Mouse (Mus musculus): ENCODE results near the gene Eif1. TPM values are rescaled to one million over a fixed set of nuclear protein-coding genes. Genes with fewer than 3 reads are reported as not detected.
A peak's percentile ranks its signal among the peaks of the same experiment; 100 is the strongest.

Eif1 gene
- polyA plus RNA-seq, 2 experiments = 191 to 1,798 TPM

DNA sequence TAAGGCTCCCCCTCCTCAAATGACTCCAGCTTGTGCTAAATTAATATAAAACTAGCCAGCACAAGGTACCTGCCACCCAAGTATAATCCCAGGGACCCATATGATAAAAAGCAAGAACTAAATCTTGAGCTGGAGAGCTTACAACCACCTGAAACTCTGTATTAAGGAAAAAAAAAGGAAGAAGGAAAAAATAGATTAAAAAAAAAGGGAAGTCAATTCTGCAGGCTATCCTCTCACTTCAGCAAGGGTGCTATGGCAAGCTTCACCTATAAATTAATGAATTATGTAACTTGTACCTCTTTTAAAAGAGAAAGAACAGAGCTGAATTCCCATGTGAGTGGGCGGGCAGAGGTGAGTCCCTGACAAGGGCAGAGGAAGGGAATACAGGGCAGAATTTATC, 8.0 kb upstream of the Eif1 start:
- Histone ChIP-seq H3K9ac (replicated peaks) (no peak overlapping the region), H3K4me2 (ENCODE audit: low read depth) (no peak overlapping the region), H3K4me1 (replicated peaks; ENCODE audit: control insufficient read depth in 2 of 2, insufficient read depth in 2 of 2, low read length in 1 of 2) (peaks cover 0 to 2% of the 10 kb centered on the region in 2 experiments; a peak in 1 of 4 replicates), H3K36me3 (replicated peaks; ENCODE audit: control insufficient read depth, insufficient read depth, low read depth) (no peaks in the 10 kb centered on the region), H3K27me3 (ENCODE audit: control insufficient read depth, insufficient read depth, low read length) (no peaks in the 10 kb centered on the region), H3K9me3 (ENCODE audit: control insufficient read depth, low read length) (no peaks in the 10 kb centered on the region), H3K4me3 (ENCODE audit: insufficient read depth in 1 of 2, low read depth in 2 of 2, low read length in 2 of 2) (no peak overlapping the region), H3K27ac (no peak overlapping the region)
- 53% methylated on average over 1 of the region's 1 CpGs for WGBS (ENCODE audit: insufficient replicate concordance)
- DNase-seq (ENCODE audit: low read depth in 3 of 3, low spot score in 3 of 3) (no peak), ATAC-seq (ENCODE audit: insufficient read depth) (no peak)
- TF ChIP-seq CTCF (IDR thresholded peaks at IDR 0.05; ENCODE audit: low read depth) (no peak), EP300 (IDR thresholded peaks at IDR 0.05; ENCODE audit: low read depth) (no peak)

- no peak overlapping the region for H3K4me3 ChIP-seq (ENCODE audit: insufficient read depth in 1 of 2, low read depth in 2 of 2, low read length in 2 of 2)
- TF ChIP-seq CTCF (IDR thresholded peaks at IDR 0.05; ENCODE audit: low read depth) (no peak), EP300 (IDR thresholded peaks at IDR 0.05; ENCODE audit: low read depth) (no peak)
- no peak overlapping the region for H3K27ac ChIP-seq
- peaks cover 0 to 3% of the 10 kb centered on the region in 2 experiments; a peak in 1 of 4 replicates for H3K4me1 ChIP-seq (replicated peaks; ENCODE audit: control insufficient read depth in 2 of 2, insufficient read depth in 2 of 2, low read length in 1 of 2)
- WGBS (ENCODE audit: insufficient replicate concordance) = 35% methylated on average over 5 of the region's 5 CpGs
- H3K27me3 ChIP-seq (ENCODE audit: control insufficient read depth, insufficient read depth, low read length) = no peaks in the 10 kb centered on the region
- H3K36me3 ChIP-seq (replicated peaks; ENCODE audit: control insufficient read depth, insufficient read depth, low read depth) = no peaks in the 10 kb centered on the region
- no peak overlapping the region for H3K4me2 ChIP-seq (ENCODE audit: low read depth)
- no peak for ATAC-seq (ENCODE audit: insufficient read depth)
- H3K9me3 ChIP-seq (ENCODE audit: control insufficient read depth, low read length) = no peaks in the 10 kb centered on the region
- DNase-seq (ENCODE audit: low read depth in 3 of 3, low spot score in 3 of 3) = no peak
- no peak overlapping the region for H3K9ac ChIP-seq (replicated peaks)
These were observed 7.5 kb upstream of the Eif1 start for GRCm38 (mm10) chr11:100312096-100312679.

- DNase-seq (ENCODE audit: low read depth in 3 of 3, low spot score in 3 of 3) (no peak), ATAC-seq (ENCODE audit: insufficient read depth) (no peak)
- Histone ChIP-seq H3K27ac (no peak overlapping the region), H3K4me1 (replicated peaks; ENCODE audit: control insufficient read depth in 2 of 2, insufficient read depth in 2 of 2, low read length in 1 of 2) (peaks cover 9 to 16% of the 10 kb centered on the region in 2 experiments), H3K9me3 (ENCODE audit: control insufficient read depth, low read length) (no peaks in the 10 kb centered on the region), H3K4me2 (ENCODE audit: low read depth) (no peak overlapping the region), H3K27me3 (ENCODE audit: control insufficient read depth, insufficient read depth, low read length) (no peaks in the 10 kb centered on the region), H3K36me3 (replicated peaks; ENCODE audit: control insufficient read depth, insufficient read depth, low read depth) (no peaks in the 10 kb centered on the region), H3K4me3 (ENCODE audit: insufficient read depth in 1 of 2, low read depth in 2 of 2, low read length in 2 of 2) (no peak overlapping the region), H3K9ac (replicated peaks) (no peak overlapping the region)
- TF ChIP-seq EP300 (IDR thresholded peaks at IDR 0.05; ENCODE audit: low read depth) (no peak), CTCF (IDR thresholded peaks at IDR 0.05; ENCODE audit: low read depth) (no peak)
- 75% methylated on average over 6 of the region's 6 CpGs for WGBS (ENCODE audit: insufficient replicate concordance)
These were observed 6.3 kb upstream of the Eif1 start for GRCm38 (mm10) chr11:100313424-100313823.

- Histone ChIP-seq H3K9me3 (ENCODE audit: control insufficient read depth, low read length) (no peaks in the 10 kb centered on the region), H3K4me2 (ENCODE audit: low read depth) (no peak overlapping the region), H3K27me3 (ENCODE audit: control insufficient read depth, insufficient read depth, low read length) (no peaks in the 10 kb centered on the region), H3K27ac (no peak overlapping the region), H3K9ac (replicated peaks) (no peak overlapping the region), H3K4me1 (replicated peaks; ENCODE audit: control insufficient read depth in 2 of 2, insufficient read depth in 2 of 2, low read length in 1 of 2) (peaks cover 13 to 25% of the 10 kb centered on the region in 2 experiments), H3K4me3 (ENCODE audit: insufficient read depth in 1 of 2, low read depth in 2 of 2, low read length in 2 of 2) (no peak overlapping the region), H3K36me3 (replicated peaks; ENCODE audit: control insufficient read depth, insufficient read depth, low read depth) (no peaks in the 10 kb centered on the region; the same call in 1 of the 2 replicates)
- ATAC-seq (ENCODE audit: insufficient read depth) (no peak), DNase-seq (ENCODE audit: low read depth in 3 of 3, low spot score in 3 of 3) (no peak)
- TF ChIP-seq EP300 (IDR thresholded peaks at IDR 0.05; ENCODE audit: low read depth) (no peak), CTCF (IDR thresholded peaks at IDR 0.05; ENCODE audit: low read depth) (no peak)
- 84% methylated on average over 5 of the region's 5 CpGs for WGBS (ENCODE audit: insufficient replicate concordance)
These were observed 4.2 kb upstream of the Eif1 start for GRCm38 (mm10) chr11:100315439-100315838.

DNA sequence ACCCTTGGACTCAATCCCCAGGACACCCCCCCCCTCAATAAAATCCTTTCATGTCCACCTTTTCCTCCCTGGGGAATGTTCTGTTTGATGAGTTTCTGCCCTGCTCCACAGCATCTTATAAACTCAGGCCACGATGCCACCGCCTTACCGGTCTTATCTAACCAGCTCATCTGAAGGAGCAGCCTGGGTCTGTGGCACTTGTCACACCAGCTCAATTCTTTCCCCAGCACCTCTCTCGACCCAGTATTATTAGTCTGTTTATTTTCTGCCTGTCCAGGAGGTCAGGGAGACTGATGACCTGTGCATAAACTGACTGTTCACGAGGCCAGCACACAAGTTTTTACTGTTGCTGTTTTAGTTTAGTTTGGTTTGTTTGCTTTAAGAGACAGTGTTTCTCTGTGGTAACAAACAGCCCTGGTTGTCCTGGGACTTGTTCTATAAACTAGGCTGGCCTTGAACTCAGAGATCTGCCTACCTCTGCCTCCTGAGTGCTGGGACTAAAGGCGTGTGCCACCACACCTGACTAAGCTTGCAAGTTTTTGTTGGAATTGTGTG, 1.8 kb upstream of the Eif1 start:
- H3K9me3 ChIP-seq (ENCODE audit: control insufficient read depth, low read length) = no peaks in the 10 kb centered on the region
- no peak overlapping the region; a peak in 1 of 4 replicates for H3K4me3 ChIP-seq (ENCODE audit: insufficient read depth in 1 of 2, low read depth in 2 of 2, low read length in 2 of 2)
- H3K36me3 ChIP-seq (replicated peaks; ENCODE audit: control insufficient read depth, insufficient read depth, low read depth) = peaks cover 23% of the 10 kb centered on the region
- DNase-seq (ENCODE audit: low read depth in 3 of 3, low spot score in 3 of 3) (peak in 2 of 3 experiments; percentile 57 to 58), ATAC-seq (ENCODE audit: insufficient read depth) (no peak)
- H3K4me1 ChIP-seq (replicated peaks; ENCODE audit: control insufficient read depth in 2 of 2, insufficient read depth in 2 of 2, low read length in 1 of 2) = peaks cover 13 to 27% of the 10 kb centered on the region in 2 experiments
- peak overlapping the region; percentile 77 for H3K4me2 ChIP-seq (ENCODE audit: low read depth)
- peak overlapping the region; percentile 66 for H3K9ac ChIP-seq (replicated peaks)
- TF ChIP-seq CTCF (IDR thresholded peaks at IDR 0.05; ENCODE audit: low read depth) = no peak
- TF ChIP-seq EP300 (IDR thresholded peaks at IDR 0.05; ENCODE audit: low read depth) = no peak
- peak overlapping the region; percentile 89 for H3K27ac ChIP-seq
- WGBS (ENCODE audit: insufficient replicate concordance) = 23% methylated on average over 6 of the region's 6 CpGs
- no peaks in the 10 kb centered on the region for H3K27me3 ChIP-seq (ENCODE audit: control insufficient read depth, insufficient read depth, low read length)

Data from liver, embryonic 14.5 days (tissue).